Mouse (Mus musculus): ENCODE results near the gene Srrm2. TPM values are rescaled to one million over a fixed set of nuclear protein-coding genes. Genes with fewer than 3 reads are reported as not detected.

Srrm2 gene
- total RNA-seq (2018; cell fraction: chromatin; rRNA removed), result 1,000 to 10,000 TPM; 1,122 to 2,103 (median 1,620) TPM
- total RNA-seq (2018; cell fraction: cytosol; rRNA removed), result 100 to 1,000 TPM; 110 to 223 (median 170) TPM
- total RNA-seq (2018; cell fraction: nucleus; rRNA removed), result 1,000 to 10,000 TPM in 3 of 26 experiments, 100 to 1,000 TPM in 23; 508 to 1,461 (median 732) TPM
- 101 to 166 TPM (median 130 TPM) in 3 replicates for polyA plus RNA-seq (2018)

DNA sequence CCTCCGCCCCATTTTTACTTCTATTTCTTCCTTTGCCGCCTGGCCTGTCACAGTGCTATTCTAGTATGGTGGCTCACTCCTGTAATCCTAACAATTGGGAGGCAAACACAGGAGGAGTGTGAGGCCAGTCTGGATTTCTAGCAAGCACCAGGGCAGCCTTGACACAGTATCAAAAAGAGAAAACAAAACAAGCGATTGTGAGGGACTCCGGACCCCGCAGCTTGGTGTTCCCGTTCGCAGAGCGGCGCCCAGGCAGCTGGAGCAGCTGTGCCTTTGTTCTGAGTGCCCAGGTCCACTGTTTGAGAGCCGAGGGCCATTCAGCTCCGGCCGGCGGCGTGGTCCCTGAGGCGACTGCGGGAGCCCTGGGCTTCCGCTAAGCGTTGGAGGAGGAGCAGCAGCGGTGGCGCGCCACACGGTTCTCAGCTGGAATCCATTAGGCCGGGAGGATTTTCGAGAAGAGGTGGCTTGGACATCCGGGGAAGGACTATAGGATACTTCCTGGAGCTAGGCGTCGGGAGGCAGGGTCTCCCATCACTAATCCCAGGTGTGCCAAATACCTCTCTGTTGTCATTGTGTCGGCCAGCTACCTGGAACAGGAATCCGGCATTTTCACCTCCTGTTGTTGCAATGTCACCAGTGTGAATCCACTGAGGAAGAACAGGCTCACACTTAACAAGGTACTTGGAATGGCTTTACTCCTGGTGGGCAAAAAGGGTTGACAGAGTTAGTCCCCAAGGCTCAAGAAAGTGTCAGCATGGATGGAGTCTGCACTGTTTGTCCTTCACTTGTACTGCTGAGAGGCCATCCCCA lies at the start of gene Srrm2:
TSS of gene Srrm2 (plus strand) at position 264 of the 810 bp plus-strand sequence.
- Histone ChIP-seq H3K27ac (peak within 1 kb of the TSS; percentile 33), H3K36me3 (ENCODE audit: inconsistent target) (no peaks in the 10 kb centered on the region), H3K79me2 (ENCODE audit: inconsistent target) (no peaks in the 10 kb centered on the region), H3K4me3 (ENCODE audit: inconsistent target) (peak within 1 kb of the TSS; percentile 33)
- WGBS (ENCODE audit: missing documents), result 1% methylated on average over 28 of the region's 29 CpGs

DNA sequence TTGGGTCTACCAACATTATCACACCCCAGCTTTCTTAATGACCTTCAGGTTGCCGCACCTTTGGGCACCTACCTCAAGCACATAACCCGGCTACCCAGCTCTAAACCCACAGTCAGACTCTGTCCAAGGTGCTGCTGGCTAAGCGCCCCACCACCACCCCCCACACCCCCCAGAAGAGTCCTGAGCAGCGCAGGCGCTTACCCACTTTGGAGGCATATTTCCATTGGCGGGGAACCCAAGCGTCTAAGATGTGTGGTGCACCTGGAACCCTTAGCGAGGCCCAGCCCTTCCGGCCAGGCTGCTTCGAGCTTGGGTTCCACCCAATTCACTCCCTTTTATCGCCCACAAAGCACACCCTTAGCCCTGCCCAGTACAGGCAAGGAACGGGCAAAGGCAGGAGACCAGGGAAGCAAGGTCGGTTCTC lies 49.7 kb upstream of the Srrm2 start, which contains the start of gene Paqr4:
TSS of gene Paqr4 (minus strand) at position 270 of the 424 bp plus-strand sequence.
- H3K27ac ChIP-seq, result no peak within 1 kb of the TSS
- peak within 1 kb of the TSS; percentile 26 for H3K4me3 ChIP-seq (ENCODE audit: inconsistent target)
- no peaks in the 10 kb centered on the region for H3K36me3 ChIP-seq (ENCODE audit: inconsistent target)
- no peaks in the 10 kb centered on the region for H3K79me2 ChIP-seq (ENCODE audit: inconsistent target)
- WGBS (ENCODE audit: missing documents), result 10% methylated on average over 10 of the region's 13 CpGs

DNA sequence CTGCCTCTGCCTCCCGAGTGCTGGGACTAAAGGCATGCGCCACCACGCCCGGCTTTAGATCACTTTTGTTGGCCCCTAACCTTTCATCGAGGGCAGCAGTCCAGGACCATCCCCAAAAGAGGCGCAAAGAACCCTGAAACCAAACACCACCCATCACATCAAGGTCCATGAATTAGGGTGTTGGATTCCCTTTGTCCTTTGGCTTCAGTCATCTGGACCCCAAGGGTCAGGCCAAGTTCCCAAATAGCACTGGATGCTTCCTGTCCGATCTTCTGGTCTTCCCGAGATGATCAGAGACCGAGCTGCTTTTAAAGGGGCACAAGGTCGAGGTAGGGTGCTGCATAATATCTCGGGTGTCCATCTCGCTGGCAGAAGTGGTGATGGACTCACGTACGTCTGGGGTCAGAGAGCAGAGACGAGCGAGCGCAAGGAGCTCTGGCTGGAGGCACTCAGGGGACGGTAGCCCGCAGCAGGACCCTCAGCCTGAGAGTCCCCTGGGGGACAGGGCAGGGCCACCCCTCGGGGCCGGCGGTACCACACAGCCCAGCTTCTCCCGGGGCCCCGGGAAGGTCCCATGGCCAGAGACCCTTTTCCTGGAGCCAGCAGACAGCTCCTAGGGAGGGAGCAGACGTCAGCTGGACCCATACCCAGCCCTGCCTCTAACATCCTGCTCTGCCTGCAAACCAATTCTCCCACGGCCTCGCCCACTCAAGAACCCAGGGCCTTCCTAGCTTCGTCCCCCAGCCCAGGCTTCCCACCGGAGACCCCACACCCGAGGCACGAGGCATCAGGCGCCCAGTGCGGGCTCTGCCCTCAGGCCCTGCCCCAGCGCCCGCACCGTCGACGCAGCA lies 48.7 kb upstream of the Srrm2 start:
- H3K4me3 ChIP-seq (ENCODE audit: inconsistent target), result no peak overlapping the region
- 54% methylated on average over 38 of the region's 38 CpGs for WGBS (ENCODE audit: missing documents)
- no peak overlapping the region for H3K27ac ChIP-seq
- no peaks in the 10 kb centered on the region for H3K36me3 ChIP-seq (ENCODE audit: inconsistent target)
- H3K79me2 ChIP-seq (ENCODE audit: inconsistent target), result no peaks in the 10 kb centered on the region

DNA sequence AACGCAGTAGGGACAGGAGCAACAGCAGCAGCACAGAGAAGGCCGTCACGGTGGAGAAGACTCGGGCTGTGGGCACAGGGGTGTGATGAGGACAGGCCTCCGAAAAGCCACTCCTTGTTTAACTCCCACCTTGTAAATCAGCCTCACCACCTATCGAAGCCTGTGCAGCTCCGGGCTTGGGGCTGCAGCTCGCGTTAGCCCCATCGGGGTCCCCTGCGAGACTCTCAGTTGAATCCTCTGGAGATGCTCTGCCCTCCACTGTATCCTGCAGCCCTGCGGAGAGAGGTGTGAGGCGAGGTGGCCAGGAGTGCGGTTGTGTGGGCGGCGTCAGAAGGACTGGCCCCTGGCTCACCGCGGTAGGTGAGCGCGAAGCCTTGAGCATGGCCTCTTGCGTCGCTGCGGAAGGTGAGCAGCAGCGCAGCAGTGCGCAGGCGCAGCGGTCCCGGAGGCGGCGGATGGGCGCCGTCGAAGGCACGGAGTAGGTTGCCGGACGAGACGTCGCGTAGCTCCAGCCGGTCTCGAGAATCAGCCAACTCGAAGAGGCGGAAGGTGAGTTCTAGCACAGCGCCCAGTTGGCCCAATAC lies 48.0 kb upstream of the Srrm2 start:
- no peak overlapping the region for H3K27ac ChIP-seq
- H3K79me2 ChIP-seq (ENCODE audit: inconsistent target), result no peaks in the 10 kb centered on the region
- WGBS (ENCODE audit: missing documents), result 16% methylated on average over 44 of the region's 44 CpGs
- H3K36me3 ChIP-seq (ENCODE audit: inconsistent target), result no peaks in the 10 kb centered on the region
- H3K4me3 ChIP-seq (ENCODE audit: inconsistent target), result no peak overlapping the region

DNA sequence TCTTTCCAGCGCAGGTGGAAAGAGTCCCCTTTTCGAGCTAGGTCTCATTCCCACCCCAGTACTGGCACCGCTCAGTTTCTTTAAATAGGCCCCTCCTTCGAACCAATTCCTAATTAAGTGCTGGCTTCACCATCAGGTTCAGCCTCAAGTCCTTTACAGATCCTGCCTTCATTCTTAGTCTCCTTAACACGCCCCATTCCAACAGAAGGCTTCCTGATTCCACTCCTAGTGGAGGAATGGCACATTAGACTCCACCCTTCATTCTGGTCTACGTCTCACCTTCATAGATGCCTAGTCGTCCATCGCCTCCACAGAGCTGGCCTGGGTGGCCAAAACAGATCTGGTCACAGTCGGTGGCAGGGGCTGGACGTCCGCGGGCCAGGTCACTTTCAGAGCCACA lies 47.4 kb upstream of the Srrm2 start:
- Histone ChIP-seq H3K36me3 (ENCODE audit: inconsistent target) (no peaks in the 10 kb centered on the region), H3K79me2 (ENCODE audit: inconsistent target) (no peaks in the 10 kb centered on the region), H3K4me3 (ENCODE audit: inconsistent target) (no peak overlapping the region), H3K27ac (no peak overlapping the region)
- 81% methylated on average over 11 of the region's 12 CpGs for WGBS (ENCODE audit: missing documents)

DNA sequence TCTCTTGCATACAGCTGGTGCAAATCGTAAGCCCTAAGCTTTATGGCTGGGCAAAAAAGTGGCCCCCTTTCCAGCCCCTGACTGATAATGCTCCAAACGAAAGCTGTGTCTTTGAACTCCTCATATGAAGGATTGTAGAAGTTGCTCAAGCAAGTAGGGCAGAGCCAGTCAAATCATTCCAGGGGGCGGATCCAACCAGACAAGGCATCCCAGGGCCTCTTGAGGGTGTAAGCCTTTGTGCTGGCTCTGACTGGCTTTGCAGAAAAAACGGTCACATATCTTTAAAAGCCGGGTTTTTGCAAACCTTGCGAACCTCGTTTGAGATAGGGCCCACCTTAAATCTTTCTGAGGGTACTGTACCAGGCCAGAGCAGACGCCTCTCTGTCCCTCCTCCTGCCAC lies 46.3 kb upstream of the Srrm2 start:
- Histone ChIP-seq H3K79me2 (ENCODE audit: inconsistent target) (no peaks in the 10 kb centered on the region), H3K36me3 (ENCODE audit: inconsistent target) (no peaks in the 10 kb centered on the region), H3K27ac (no peak overlapping the region), H3K4me3 (ENCODE audit: inconsistent target) (no peak overlapping the region)
- whole genome bisulfite sequencing (ENCODE audit: missing documents), result 68% methylated on average over 8 of the region's 8 CpGs

DNA sequence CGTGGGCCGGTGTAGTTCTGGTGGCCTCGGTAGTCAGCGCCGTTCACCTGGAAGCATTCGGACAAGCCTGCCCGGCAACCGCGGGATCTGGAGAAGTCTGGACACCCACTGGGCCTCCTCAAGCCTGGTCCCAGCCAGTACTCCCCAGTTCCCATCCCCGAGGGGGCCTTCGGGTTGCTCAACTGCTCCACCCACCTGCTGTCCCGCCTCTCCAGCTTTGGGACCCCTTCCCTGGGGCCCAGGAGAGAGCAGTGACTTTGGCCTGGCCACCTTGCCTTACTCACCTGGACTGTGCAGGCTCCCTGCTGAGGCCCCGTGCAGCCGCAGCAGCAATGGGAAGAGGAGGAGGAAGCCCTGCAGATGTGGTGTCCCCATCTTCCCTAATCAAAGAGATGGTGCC lies 45.7 kb upstream of the Srrm2 start:
- Histone ChIP-seq H3K36me3 (ENCODE audit: inconsistent target) (no peaks in the 10 kb centered on the region), H3K79me2 (ENCODE audit: inconsistent target) (no peaks in the 10 kb centered on the region), H3K4me3 (ENCODE audit: inconsistent target) (no peak overlapping the region), H3K27ac (no peak overlapping the region)
- WGBS (ENCODE audit: missing documents), result 19% methylated on average over 14 of the region's 14 CpGs

DNA sequence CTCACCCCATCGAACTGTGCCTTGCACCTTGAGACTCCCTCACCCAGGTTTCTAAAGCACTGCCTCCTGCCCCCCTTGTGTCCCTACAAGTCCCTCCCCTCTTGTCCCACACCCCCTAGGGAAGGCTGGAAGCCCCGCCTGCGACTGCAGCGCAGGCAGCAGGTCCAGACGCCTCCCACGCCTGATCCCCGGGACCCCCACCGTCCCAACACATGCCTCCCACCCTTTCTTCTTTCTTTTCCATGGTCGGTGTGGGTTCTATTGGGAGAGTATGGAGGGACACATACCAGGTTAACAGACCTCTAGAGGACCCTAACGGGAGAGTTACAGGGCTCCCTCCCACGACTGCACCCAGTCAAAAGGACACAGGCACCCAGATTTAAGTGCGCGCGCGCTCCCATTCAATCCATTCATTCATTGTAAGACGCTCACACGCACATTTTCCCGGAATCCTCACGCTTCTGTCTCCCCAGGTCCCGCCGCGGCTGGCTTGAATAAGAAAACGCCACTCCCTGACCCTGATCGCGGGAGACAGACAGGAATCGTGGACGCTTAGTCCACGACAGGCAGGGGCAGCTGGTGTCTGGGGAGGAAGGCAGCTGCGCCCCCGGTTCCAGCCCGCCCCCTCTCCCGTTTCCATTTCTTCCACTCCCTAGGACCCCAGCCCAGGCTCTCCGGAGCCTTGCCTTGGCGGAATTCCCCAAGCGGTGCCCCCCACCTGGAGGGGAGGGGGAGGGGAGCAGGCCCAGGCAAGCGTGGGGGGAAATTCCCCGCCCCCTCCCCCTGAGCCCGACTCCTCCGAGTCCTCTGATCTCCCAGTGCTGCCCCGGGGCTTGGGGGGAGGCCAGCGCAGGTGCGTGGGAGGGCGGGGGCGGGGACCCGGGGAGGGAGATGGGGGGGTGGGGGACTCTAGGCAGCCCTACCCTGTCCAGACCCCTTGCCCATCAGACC lies 44.8 kb upstream of the Srrm2 start, which contains the start of gene Kremen2:
TSS of gene Kremen2 (minus strand) at position 533 of the 951 bp plus-strand sequence.
- H3K79me2 ChIP-seq (ENCODE audit: inconsistent target), result no peaks in the 10 kb centered on the region
- WGBS (ENCODE audit: missing documents), result 7% methylated on average over 35 of the region's 45 CpGs
- no peak within 1 kb of the TSS for H3K4me3 ChIP-seq (ENCODE audit: inconsistent target)
- no peak within 1 kb of the TSS for H3K27ac ChIP-seq
- H3K36me3 ChIP-seq (ENCODE audit: inconsistent target), result no peaks in the 10 kb centered on the region

DNA sequence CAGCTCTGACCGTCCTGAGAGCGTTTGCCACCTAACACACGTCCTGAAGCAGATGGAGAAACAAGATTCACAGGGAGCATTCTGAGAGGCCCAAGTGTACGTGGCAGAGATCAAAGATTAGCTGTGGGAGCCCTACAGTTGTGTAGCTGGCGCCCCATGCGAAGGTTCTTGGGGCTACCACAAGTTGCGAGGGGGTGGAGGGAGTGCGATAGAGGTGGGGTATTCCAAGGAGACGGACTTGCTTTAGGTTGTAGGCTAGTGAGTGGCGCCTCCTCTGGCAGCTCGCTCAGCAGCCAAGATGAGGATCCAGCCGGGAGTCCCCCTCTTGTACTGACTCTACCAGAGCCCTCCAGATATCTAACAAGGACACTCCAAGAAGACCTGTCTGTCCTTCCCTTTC lies 44.0 kb upstream of the Srrm2 start:
- Histone ChIP-seq H3K27ac (no peak overlapping the region), H3K79me2 (ENCODE audit: inconsistent target) (no peaks in the 10 kb centered on the region), H3K4me3 (ENCODE audit: inconsistent target) (no peak overlapping the region), H3K36me3 (ENCODE audit: inconsistent target) (no peaks in the 10 kb centered on the region)
- WGBS (ENCODE audit: missing documents), result 59% methylated on average over 12 of the region's 12 CpGs

DNA sequence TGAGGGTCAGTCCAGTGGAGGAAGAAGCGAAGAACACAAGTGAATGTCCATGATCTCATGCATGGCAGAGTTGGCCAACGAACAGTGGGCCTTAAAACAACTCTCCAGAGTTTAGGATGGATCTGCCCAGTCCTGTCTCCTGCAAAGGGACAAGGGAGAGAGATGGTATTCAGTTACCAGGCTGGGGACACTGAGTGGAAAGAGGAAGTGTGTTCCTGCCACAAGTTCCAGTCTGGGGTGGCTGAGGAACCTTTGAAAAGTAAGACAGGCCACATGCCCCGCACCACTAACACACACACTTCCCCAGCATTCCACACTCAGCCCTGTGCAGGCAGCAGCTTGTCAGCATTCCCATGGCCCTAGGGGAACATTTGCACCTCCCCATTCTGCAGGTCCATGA lies 43.6 kb upstream of the Srrm2 start:
- Histone ChIP-seq H3K27ac (no peak overlapping the region), H3K4me3 (ENCODE audit: inconsistent target) (no peak overlapping the region), H3K36me3 (ENCODE audit: inconsistent target) (no peaks in the 10 kb centered on the region), H3K79me2 (ENCODE audit: inconsistent target) (no peaks in the 10 kb centered on the region)
- WGBS (ENCODE audit: missing documents), result 64% methylated on average over 3 of the region's 3 CpGs

DNA sequence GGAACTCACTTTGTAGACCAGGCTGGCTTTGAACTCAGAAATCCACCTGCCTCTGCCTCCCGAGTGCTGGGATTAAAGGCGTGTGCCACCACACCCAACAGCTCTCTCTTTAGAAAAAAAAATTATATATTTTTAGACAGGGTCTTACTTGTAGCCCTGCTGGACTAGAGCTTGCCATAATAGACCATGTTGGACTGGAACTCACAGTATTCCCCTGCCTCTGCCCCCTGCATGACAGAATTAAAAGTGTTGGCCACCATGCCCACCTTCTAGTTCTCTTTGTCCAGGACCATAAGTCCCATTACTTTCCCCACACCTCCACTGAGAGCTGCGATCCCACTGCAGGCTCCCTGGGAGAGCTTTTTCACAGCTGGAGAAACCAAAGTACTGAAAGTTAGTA lies 42.9 kb upstream of the Srrm2 start:
- Histone ChIP-seq H3K27ac (no peak overlapping the region), H3K36me3 (ENCODE audit: inconsistent target) (no peaks in the 10 kb centered on the region), H3K4me3 (ENCODE audit: inconsistent target) (no peak overlapping the region), H3K79me2 (ENCODE audit: inconsistent target) (no peaks in the 10 kb centered on the region)
- WGBS (ENCODE audit: missing documents), result 91% methylated on average over 3 of the region's 3 CpGs

DNA sequence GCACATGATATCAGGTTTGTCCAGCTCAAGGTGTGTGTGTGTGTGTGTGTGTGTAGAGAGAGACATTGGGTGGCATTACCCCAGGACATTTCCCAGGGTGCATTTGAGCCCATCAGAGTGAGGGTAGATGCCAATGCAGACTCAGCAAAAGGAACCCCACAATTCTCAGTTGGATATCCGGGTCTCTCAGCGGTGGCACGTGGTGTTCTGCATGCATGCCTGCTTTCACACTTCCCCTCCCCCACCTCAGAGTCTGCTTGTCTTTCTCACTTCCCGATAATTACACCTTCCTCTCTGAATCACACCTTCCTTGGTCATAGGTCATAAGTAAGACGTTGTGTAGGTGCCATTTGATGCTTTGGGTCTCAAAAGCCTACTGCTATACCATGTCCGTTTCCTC lies 42.3 kb upstream of the Srrm2 start:
- Histone ChIP-seq H3K27ac (no peak overlapping the region), H3K4me3 (ENCODE audit: inconsistent target) (no peak overlapping the region), H3K79me2 (ENCODE audit: inconsistent target) (no peaks in the 10 kb centered on the region), H3K36me3 (ENCODE audit: inconsistent target) (peaks cover 2% of the 10 kb centered on the region; the same call in 1 of the 2 replicates)
- WGBS (ENCODE audit: missing documents), result 22% methylated on average over 6 of the region's 6 CpGs

DNA sequence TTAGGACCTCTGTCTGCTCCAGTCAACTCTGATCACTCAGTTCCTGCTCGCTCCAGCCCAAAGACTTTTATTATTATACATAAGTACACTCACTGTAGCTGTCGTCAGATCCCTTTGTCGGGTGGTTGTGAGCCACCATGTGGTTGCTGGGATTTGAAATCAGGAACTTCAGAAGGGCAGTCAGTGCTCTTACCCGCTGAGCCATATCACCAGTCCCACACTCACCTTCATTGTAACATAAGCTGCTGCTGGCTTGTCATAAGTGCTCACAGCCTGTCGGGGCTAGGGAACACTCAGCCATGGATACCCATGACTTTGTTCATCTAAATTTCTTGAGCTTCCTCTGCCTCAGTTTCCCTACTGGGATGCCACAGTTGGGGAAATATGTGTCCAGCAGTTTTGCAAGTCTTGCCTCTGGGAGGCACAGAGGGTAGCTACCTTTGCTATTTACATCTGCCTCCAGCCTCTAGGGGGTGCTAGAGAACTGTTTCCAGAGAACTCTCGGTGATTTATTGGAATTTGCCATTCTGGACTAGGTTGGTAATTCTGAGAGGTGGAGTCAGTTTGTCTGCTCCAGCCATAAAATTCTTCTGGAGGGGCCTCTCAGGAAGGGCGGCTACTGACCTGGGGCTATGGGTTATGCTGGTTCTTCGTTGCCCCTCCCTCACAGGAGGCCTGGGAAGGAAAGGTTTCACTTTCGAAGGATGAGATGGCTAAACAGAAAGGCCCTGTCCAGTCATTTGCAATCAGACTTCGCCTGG lies 41.5 kb upstream of the Srrm2 start:
- no peaks in the 10 kb centered on the region for H3K79me2 ChIP-seq (ENCODE audit: inconsistent target)
- H3K36me3 ChIP-seq (ENCODE audit: inconsistent target), result peaks cover 5% of the 10 kb centered on the region; the same call in 1 of the 2 replicates
- 12% methylated on average over 10 of the region's 10 CpGs for WGBS (ENCODE audit: missing documents)
- peak overlapping the region; percentile 35 for H3K4me3 ChIP-seq (ENCODE audit: inconsistent target)
- peak overlapping the region; percentile 27; the same call in 1 of the 2 replicates for H3K27ac ChIP-seq

Measured in macrophage (primary cell).